Mouse (Mus musculus) embryonic facial prominence, embryonic 15.5 days (tissue): Measurements from ENCODE around the gene Krt86. TPM values are rescaled to one million over a fixed set of nuclear protein-coding genes. Genes with fewer than 3 reads are reported as not detected.

Source experiments
- ATAC-seq: fragments of 200-750 bp; cut with Nextera tagmentation; 2 replicates; pipeline ENCODE4 v1.8.0; 2017; ENCODE audit warnings: low read depth, moderate TSS enrichment; ENCODE audit not compliant: insufficient number of reproducible peaks, low FRiP score, low TSS enrichment
- H3K27ac ChIP-seq: fragments of 300-500 bp; sonication (generic); replicated peaks from 2 replicates; pipeline ENCODE4 v1.5.1; 2015; ENCODE audit warnings: mild to moderate bottlenecking, inconsistent platforms
- H3K27me3 ChIP-seq: fragments of 300-500 bp; sonication (generic); 2 replicates; pipeline ENCODE4 v1.6.1; 2015; ENCODE audit warnings: inconsistent platforms
- H3K36me3 ChIP-seq: fragments of 300-500 bp; sonication (generic); 2 replicates; pipeline ENCODE4 v1.6.1; 2015; ENCODE audit warnings: mild to moderate bottlenecking, inconsistent platforms
- H3K4me1 ChIP-seq: fragments of 300-500 bp; sonication (generic); 2 replicates; pipeline ENCODE4 v1.6.1; 2015; ENCODE audit warnings: inconsistent platforms
- H3K4me2 ChIP-seq: fragments of 300-500 bp; sonication (generic); replicated peaks from 2 replicates; pipeline ENCODE4 v1.6.1; 2015; ENCODE audit warnings: mild to moderate bottlenecking, inconsistent platforms
- H3K4me3 ChIP-seq: fragments of 300-500 bp; sonication (generic); replicated peaks from 2 replicates; pipeline ENCODE4 v1.5.1; 2015; ENCODE audit warnings: mild to moderate bottlenecking, inconsistent platforms
- H3K9ac ChIP-seq: fragments of 300-500 bp; sonication (generic); 2 replicates; pipeline ENCODE4 v1.6.1; 2015; ENCODE audit warnings: inconsistent platforms
- H3K9me3 ChIP-seq: fragments of 300-500 bp; sonication (generic); replicated peaks from 2 replicates; pipeline ENCODE4 v1.6.1; 2016; ENCODE audit warnings: inconsistent platforms
- WGBS: fragments of 180-500 bp; shearing (Covaris S2); methylation state at CpG from one replicate; pipeline ENCODE4 v1.1.7; 2015; 5-methylcytosine and 5-hydroxymethylcytosine counted together
- polyA plus RNA-seq: library from polyadenylated mRNA; unstranded; fragments of >200 nt; fragmentation: Nextera tagmentation; extraction: Ambion mirVana; gene quantifications from 2 replicates; pipeline ENCODE4 v1.2.1, GENCODE M21; 2015

Krt86 gene
- 2.1 and 5.3 TPM in 2 replicates for polyA plus RNA-seq

DNA sequence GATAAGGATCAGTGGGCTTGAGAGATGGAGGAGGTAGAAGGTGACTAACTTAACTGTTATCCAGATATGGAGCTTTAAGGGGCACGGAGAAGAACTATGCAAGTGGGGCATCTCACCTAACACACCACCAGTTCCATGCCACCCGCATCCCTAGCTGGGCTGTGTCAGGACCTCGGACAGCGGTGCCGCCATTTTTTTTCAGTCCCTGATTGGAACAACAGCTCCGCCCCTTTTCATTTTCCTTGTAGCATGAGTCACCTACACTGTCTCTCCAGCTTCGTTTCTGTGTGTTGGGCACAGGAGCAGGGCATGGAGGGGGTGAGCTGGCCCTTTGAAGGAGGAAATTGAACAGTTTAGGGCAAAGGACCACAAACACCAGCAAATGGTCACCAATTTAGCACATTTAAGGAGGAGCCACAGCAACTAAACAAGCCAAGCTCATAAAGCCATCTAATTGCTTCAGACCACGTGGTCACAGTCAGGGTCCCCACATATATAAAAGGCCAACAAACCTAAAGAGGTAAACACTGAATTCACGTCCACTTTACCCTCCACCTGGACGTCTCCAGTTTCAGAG, at the start of gene Krt86:
TSS of gene Krt86 (plus strand) at position 527 of the 577 bp plus-strand sequence.
- H3K9me3 ChIP-seq: no peaks in the 10 kb centered on the region
- no peaks in the 10 kb centered on the region for H3K4me1 ChIP-seq
- no peak within 1 kb of the TSS for H3K4me2 ChIP-seq
- no peak for ATAC-seq
- no peak within 1 kb of the TSS for H3K9ac ChIP-seq
- H3K27me3 ChIP-seq: 0 out of 2 replicates have a peak, but pooled peaks cover 2% of the 10 kb centered on the region
- WGBS: 31% methylated on average over 10 of the region's 10 CpGs
- no peaks in the 10 kb centered on the region for H3K36me3 ChIP-seq
- no peak within 1 kb of the TSS for H3K4me3 ChIP-seq
- no peak within 1 kb of the TSS for H3K27ac ChIP-seq

DNA sequence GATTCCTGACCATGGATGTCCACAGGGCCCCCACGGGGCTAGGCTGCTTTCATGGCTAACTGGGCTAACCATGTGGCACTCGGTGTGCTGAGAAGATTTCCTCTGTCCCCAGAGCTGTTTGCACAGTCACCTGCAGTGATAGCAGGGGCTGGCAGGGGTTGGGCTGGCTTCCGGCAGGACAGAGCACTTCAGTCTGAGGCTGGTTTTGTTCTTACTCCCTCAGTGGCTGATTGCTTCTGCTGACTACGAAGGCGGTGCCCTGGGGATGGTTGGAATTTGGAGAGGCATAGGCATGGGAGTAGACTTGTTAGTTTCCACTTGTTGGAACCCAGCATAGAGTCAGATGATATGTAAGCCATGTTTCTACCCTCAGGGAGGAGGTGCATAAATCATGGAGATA, 48.4 kb upstream of the Krt86 start:
- no peak overlapping the region for H3K9ac ChIP-seq
- H3K27me3 ChIP-seq: no peaks in the 10 kb centered on the region
- H3K9me3 ChIP-seq: no peaks in the 10 kb centered on the region
- H3K4me3 ChIP-seq: no peak overlapping the region
- no peaks in the 10 kb centered on the region for H3K4me1 ChIP-seq
- H3K27ac ChIP-seq: no peak overlapping the region
- no peak overlapping the region for H3K4me2 ChIP-seq
- 14% methylated on average over 5 of the region's 5 CpGs for WGBS
- no peaks in the 10 kb centered on the region for H3K36me3 ChIP-seq
- no peak for ATAC-seq

DNA sequence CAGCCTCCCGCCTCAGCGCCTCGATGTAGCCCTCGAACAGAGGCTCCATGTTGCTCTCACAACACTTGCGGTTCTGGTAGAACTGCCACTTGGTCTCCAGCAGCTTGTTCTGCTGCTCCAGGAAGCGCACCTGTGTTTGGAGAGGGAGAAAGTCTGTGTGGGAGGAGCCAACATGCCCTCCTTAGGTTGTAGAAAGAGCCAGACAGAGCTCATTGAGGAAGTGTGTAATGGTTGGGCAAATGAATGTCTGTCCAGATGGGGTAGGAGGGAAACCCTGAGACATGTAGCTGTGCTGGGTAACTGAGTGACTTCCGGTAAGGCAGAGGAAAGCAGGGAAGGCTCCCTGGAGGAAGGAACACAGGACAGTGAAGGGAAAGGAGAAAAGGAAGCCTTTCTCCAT, 36.7 kb upstream of the Krt86 start:
- Histone ChIP-seq H3K4me3 (no peak overlapping the region), H3K9ac (no peak overlapping the region), H3K36me3 (no peaks in the 10 kb centered on the region), H3K4me2 (no peak overlapping the region), H3K27ac (no peak overlapping the region), H3K9me3 (no peaks in the 10 kb centered on the region), H3K4me1 (peaks cover 6% of the 10 kb centered on the region; the same call in 1 of the 2 replicates), H3K27me3 (peaks cover 38% of the 10 kb centered on the region)
- no peak for ATAC-seq
- 88% methylated on average over 7 of the region's 7 CpGs for WGBS

DNA sequence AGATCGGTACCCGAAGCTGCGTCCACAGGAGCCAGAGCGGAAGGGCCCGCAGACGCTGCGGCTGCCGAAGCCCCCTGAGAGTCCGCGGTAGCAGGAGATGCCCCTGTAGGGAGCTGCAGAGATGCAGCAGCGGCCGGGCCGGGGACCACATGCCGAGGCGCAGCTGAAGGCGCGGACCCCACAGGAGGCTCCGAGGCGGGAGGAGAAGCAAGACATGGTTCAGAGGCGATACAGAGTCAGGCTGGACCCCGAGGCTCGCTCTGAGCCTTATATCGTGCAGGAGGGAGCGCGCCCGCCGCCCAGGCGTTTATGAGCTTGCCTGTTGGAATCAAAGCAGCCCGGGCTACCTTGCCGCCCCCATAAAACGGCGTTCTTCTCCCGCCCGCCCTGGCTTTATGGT, 34.7 kb upstream of the Krt86 start, which contains the start of gene Krt87:
TSS of gene Krt87 (minus strand) at position 250 of the 400 bp plus-strand sequence.
- peaks cover 38% of the 10 kb centered on the region for H3K27me3 ChIP-seq
- peak within 1 kb of the TSS; percentile 27 for H3K4me3 ChIP-seq
- H3K27ac ChIP-seq: no peak within 1 kb of the TSS
- no peaks in the 10 kb centered on the region for H3K9me3 ChIP-seq
- H3K9ac ChIP-seq: no peak within 1 kb of the TSS
- 3% methylated on average over 34 of the region's 34 CpGs for WGBS
- peak within 1 kb of the TSS; percentile 46 for H3K4me2 ChIP-seq
- peaks cover 6% of the 10 kb centered on the region; the same call in 1 of the 2 replicates for H3K4me1 ChIP-seq
- H3K36me3 ChIP-seq: no peaks in the 10 kb centered on the region
- ATAC-seq: no peak

DNA sequence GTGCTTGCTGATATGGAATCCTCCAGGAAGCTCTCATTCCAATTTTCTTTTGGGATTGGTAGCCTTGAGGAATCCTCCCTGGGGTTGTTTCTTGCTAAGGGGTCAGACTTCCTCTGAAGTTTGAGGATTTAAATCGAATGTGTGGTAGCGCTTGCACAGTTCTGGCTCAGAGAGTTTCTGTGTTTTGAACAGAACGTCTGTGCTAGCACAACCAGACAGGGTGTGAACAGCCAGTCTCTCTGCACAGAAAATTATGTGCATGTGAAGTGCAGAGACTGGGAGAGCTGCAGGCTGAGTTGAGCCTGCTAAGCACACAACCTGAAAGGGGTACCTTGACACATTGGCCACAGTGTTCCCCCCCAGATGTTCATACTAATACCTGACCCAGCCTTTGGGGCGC, 32.4 kb upstream of the Krt86 start:
- H3K27ac ChIP-seq: no peak overlapping the region
- ATAC-seq: no peak
- 57% methylated on average over 4 of the region's 4 CpGs for WGBS
- no peak overlapping the region for H3K9ac ChIP-seq
- H3K4me2 ChIP-seq: no peak overlapping the region
- H3K4me3 ChIP-seq: no peak overlapping the region
- H3K9me3 ChIP-seq: no peaks in the 10 kb centered on the region
- H3K4me1 ChIP-seq: peaks cover 6% of the 10 kb centered on the region; the same call in 1 of the 2 replicates
- H3K36me3 ChIP-seq: no peaks in the 10 kb centered on the region
- peaks cover 38% of the 10 kb centered on the region for H3K27me3 ChIP-seq

DNA sequence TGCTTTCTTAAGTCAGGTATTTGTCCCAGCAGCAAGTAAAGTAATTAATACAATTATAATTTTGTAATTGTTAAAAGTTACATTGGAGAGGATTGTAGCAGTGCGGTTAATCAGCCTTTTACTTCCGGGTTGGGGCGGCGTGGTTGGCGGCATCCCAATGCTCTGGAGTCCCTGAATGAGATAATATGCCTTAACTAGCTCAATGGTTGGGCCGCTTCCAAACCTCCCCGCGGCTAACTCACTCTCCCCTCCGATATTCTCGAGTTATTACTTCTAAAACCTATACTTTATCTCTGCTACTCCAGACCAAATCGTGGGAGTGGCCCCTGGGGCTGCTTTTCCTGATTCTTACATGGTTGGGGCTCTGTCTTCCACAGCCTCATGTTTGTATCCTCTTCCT, 26.7 kb upstream of the Krt86 start:
- Histone ChIP-seq H3K9ac (no peak overlapping the region), H3K36me3 (no peaks in the 10 kb centered on the region), H3K27me3 (no peaks in the 10 kb centered on the region), H3K4me1 (no peaks in the 10 kb centered on the region), H3K4me3 (no peak overlapping the region), H3K4me2 (no peak overlapping the region), H3K27ac (no peak overlapping the region), H3K9me3 (no peaks in the 10 kb centered on the region)
- no peak for ATAC-seq
- WGBS: 60% methylated on average over 11 of the region's 11 CpGs

DNA sequence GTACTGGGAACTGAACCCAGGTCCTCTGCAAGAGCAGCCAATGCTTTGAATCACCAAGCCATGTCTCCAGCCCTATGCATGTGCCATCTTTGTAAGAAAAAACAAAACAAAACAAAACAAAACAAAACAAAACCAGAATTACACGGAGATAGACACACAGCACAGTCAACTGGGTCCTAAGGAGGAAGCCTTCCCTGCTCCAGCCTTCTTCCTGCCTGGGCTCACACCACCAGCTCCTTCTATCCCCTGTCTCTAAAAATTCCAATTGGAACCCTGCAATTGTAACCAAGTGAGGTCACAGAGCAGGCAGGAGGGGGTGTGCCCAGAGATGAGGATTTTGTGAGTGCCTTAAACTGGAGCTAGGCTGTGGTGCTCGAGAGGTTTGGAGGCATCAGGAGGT, 25.8 kb upstream of the Krt86 start, which contains the start of gene Krt88:
TSS of gene Krt88 (plus strand) at position 301 of the 400 bp plus-strand sequence.
- no peak within 1 kb of the TSS for H3K27ac ChIP-seq
- no peaks in the 10 kb centered on the region for H3K4me1 ChIP-seq
- no peak within 1 kb of the TSS for H3K9ac ChIP-seq
- H3K9me3 ChIP-seq: no peaks in the 10 kb centered on the region
- no peak within 1 kb of the TSS for H3K4me3 ChIP-seq
- no peak within 1 kb of the TSS for H3K4me2 ChIP-seq
- 71% methylated on average over 2 of the region's 2 CpGs for WGBS
- no peak for ATAC-seq
- H3K36me3 ChIP-seq: no peaks in the 10 kb centered on the region
- no peaks in the 10 kb centered on the region for H3K27me3 ChIP-seq

DNA sequence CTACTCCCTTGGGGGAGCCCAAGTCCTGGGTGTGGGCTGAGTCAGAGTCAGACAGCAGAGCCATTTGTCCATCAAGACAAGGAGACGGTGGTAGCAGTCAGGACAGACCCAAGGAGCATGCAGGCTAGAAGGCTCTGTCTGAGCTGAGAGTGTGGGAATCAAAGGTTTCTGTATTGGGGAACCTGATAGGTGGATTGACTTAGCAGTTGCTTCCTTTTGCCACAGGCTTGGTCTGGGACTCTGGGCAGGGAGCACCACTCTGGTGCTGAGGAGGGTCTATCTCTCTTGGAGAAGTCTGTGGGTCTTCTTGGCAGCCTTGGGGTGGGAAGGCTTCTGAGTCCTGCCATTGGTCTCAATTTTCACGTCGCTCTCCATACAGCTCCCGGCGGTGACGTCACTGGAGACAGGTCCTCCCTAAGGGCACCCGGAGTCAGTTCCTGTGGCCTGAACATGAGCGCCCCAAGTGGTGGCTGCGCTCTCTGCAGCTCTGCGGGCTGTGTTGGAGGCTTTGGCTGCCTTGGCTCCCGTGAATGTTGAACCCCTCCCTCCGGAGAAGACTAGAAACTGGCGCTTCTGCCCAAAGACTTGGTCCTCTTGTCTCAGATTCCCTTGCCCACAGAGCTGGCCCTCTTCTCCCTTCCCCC, 20.1 kb upstream of the Krt86 start:
- Histone ChIP-seq H3K27ac (no peak overlapping the region), H3K4me1 (0 out of 2 replicates have a peak, but pooled peaks cover 2% of the 10 kb centered on the region), H3K4me3 (no peak overlapping the region), H3K9me3 (no peaks in the 10 kb centered on the region), H3K4me2 (0 out of 2 replicates have a peak overlapping the region, but pooled peaks have one; percentile 24), H3K36me3 (no peaks in the 10 kb centered on the region), H3K9ac (no peak overlapping the region), H3K27me3 (no peaks in the 10 kb centered on the region)
- 6% methylated on average over 13 of the region's 13 CpGs for WGBS
- ATAC-seq: peak; percentile 51; the same call in 1 of the 2 replicates

DNA sequence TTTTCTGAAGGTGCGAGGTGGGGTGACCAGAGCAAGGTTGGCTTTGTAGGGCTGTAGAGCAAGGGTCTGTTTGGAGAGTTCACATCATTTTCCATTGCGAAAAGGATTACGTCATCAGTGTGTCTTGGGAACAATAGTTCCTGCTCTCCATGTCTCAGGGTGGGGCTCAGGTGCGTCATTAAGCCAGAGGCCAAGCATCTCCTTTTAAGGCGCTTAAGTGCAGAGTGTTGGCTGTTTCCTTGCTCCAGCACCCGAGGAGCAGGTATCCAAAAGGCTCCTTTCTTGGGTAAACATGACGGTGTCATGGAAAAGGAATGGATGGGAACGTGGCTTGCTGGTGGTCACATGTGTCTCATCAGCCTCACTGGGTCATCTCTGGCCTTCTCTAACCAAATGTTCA, 18.5 kb upstream of the Krt86 start:
- 80% methylated on average over 8 of the region's 8 CpGs for WGBS
- H3K9me3 ChIP-seq: no peaks in the 10 kb centered on the region
- no peak overlapping the region for H3K4me2 ChIP-seq
- no peak overlapping the region for H3K4me3 ChIP-seq
- H3K27me3 ChIP-seq: no peaks in the 10 kb centered on the region
- no peaks in the 10 kb centered on the region for H3K36me3 ChIP-seq
- H3K27ac ChIP-seq: no peak overlapping the region
- ATAC-seq: no peak
- 0 out of 2 replicates have a peak, but pooled peaks cover 9% of the 10 kb centered on the region for H3K4me1 ChIP-seq
- H3K9ac ChIP-seq: no peak overlapping the region

DNA sequence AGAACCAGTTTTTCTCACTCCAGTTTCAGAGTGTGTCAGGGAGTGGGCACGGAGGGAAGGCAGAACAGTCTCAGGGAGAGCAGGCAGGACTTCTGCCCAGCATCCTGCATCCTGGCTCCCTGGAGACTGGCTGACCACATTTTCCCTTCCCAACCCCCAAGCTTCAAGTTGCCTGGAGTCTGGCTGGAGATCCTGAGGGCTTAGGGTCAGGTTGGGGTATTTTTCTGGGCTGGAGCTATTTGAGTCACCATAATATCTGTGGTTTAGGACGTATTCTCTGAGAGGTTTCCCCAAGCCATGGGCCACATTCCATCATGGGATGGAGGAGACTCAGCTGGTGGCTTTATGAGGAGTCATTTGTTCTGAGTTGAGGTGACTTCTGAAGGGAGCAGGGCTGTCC, 18.0 kb upstream of the Krt86 start:
- H3K27me3 ChIP-seq: no peaks in the 10 kb centered on the region
- no peak overlapping the region for H3K9ac ChIP-seq
- H3K4me1 ChIP-seq: 0 out of 2 replicates have a peak, but pooled peaks cover 9% of the 10 kb centered on the region
- ATAC-seq: no peak
- no peak overlapping the region for H3K4me2 ChIP-seq
- no peaks in the 10 kb centered on the region for H3K9me3 ChIP-seq
- WGBS: 71% methylated on average over 2 of the region's 2 CpGs
- H3K36me3 ChIP-seq: no peaks in the 10 kb centered on the region
- H3K4me3 ChIP-seq: no peak overlapping the region
- H3K27ac ChIP-seq: no peak overlapping the region

DNA sequence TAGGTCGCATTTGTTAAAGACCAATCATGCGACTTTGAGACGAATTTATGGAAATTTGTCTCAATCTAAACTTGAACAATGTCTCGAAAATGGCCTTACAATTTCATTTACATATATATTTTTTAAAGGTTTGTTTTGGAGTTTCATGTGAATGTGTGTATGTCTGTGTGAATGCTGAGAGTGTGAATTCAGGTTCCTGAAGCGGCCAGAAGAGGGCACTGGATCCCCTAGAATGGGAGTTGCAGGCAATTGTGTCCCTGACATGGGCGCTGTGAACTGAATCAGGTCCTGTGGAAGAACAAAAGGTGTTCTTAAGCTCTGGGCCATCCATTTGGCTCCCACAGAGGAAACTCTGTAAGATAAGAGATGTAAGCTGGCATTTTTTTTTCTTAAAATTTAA, 17.4 kb upstream of the Krt86 start:
- Histone ChIP-seq H3K4me1 (0 out of 2 replicates have a peak, but pooled peaks cover 9% of the 10 kb centered on the region), H3K36me3 (no peaks in the 10 kb centered on the region), H3K9ac (no peak overlapping the region), H3K27me3 (no peaks in the 10 kb centered on the region), H3K9me3 (no peaks in the 10 kb centered on the region), H3K4me2 (no peak overlapping the region), H3K4me3 (no peak overlapping the region), H3K27ac (no peak overlapping the region)
- WGBS: 88% methylated on average over 6 of the region's 6 CpGs
- ATAC-seq: no peak
